Mouse (Mus musculus) megakaryocyte, embryonic 14.5 days (primary cell): Measurements from ENCODE around the gene Smarcd1.

Experiments
- FLI1 ChIP-seq: IDR thresholded peaks from 2 replicates; pipeline ENCODE4 v1.6.1; 2012; ENCODE audit warnings: low read length, inconsistent platforms, mixed read lengths
- GATA1 ChIP-seq: IDR thresholded peaks from 3 replicates; pipeline ENCODE4 v1.6.1; 2012; ENCODE audit warnings: mixed read lengths, low read length, inconsistent platforms, borderline replicate concordance

DNA sequence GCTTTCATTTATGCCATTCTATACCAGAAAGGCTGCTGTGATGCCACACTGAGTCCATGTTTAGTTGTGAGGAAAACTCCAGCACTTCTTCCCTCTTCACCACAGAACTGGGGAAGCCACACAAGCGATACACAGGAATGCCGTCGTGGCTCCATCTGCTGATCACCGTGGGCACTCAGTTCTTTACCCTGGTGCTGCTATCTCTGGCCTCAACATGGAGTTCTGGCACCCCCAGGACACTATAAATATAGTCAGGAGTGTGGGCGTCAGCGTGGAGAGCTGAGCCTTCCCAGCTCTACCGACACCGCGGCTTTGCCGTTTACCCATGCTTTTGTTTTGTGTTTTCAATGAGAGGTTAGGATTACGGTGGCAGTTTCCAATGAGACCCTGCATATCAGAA lies 34.7 kb downstream of the Smarcd1 start:
- TF ChIP-seq GATA1 (no peak), FLI1 (no peak)
